Mouse (Mus musculus) lung, adult 2 months (tissue): ENCODE measurements around the gene Dbndd2.

Experiments
- CTCF ChIP-seq: fragments of 200-500 bp; IDR thresholded peaks from 2 replicates; pipeline ENCODE4 v1.5.1; 2011; ENCODE audit warnings: mild to moderate bottlenecking, low read length, control low read depth; ENCODE audit not compliant: insufficient read depth
- POLR2A ChIP-seq: fragments of 200-500 bp; IDR thresholded peaks from 2 replicates; pipeline ENCODE4 v1.6.1; 2011; ENCODE audit warnings: low read depth, mild to moderate bottlenecking, control low read depth, low read length, borderline replicate concordance; ENCODE audit errors: extremely low read depth

- no peak for TF ChIP-seq CTCF
- no peak for TF ChIP-seq POLR2A
These were observed 33.8 kb upstream of the Dbndd2 start for GRCm38 (mm10) chr2:164452000-164452676.
